Mouse (Mus musculus) spleen, postnatal 4 days (tissue): Measurements from ENCODE around the gene Cyp1a1.

ENCODE experiments used
- DNase-seq, 2 experiments: peaks; one replicate each; pipeline ENCODE4 v3.0.0; 2022; ENCODE audit warnings: low spot score in 2 of 2

Gene Cyp1a1

GRCm38 (mm10) chr9:57687751-57688150, at the start of gene Cyp1a1:
Gene Cyp1a1 (plus strand): TSS chr9:57687928.
- DNase-seq: no peak

GRCm38 (mm10) chr9:57638651-57639459, 48.9 kb upstream of the Cyp1a1 start:
- DNase-seq: peak; percentile 83 to 88

- DNase-seq: peak in 1 of 2 experiments; percentile 68
These were observed 47.9 kb upstream of the Cyp1a1 start for GRCm38 (mm10) chr9:57639661-57640328.

- DNase-seq: peak; percentile 84 to 91
These were observed 47.3 kb upstream of the Cyp1a1 start for GRCm38 (mm10) chr9:57640384-57640783.

- no peak for DNase-seq
These were observed 46.7 kb upstream of the Cyp1a1 start for GRCm38 (mm10) chr9:57641022-57641421.

GRCm38 (mm10) chr9:57641775-57642550, 45.8 kb upstream of the Cyp1a1 start:
- DNase-seq: peak in 1 of 2 experiments; percentile 64

- DNase-seq: peak; percentile 53 to 77
These were observed 44.4 kb upstream of the Cyp1a1 start for GRCm38 (mm10) chr9:57643169-57643855.

GRCm38 (mm10) chr9:57643856-57644180, 43.9 kb upstream of the Cyp1a1 start:
- DNase-seq: peak in 1 of 2 experiments; percentile 63

- DNase-seq: peak in 1 of 2 experiments; percentile 78
These were observed 43.2 kb upstream of the Cyp1a1 start for GRCm38 (mm10) chr9:57644442-57644943.

GRCm38 (mm10) chr9:57644944-57645893, 42.5 kb upstream of the Cyp1a1 start:
- peak; percentile 96 to 99 for DNase-seq

GRCm38 (mm10) chr9:57646551-57647103, 41.1 kb upstream of the Cyp1a1 start:
- DNase-seq: peak in 1 of 2 experiments; percentile 61

- no peak for DNase-seq
These were observed 40.2 kb upstream of the Cyp1a1 start for GRCm38 (mm10) chr9:57647286-57648108.

GRCm38 (mm10) chr9:57650130-57650785, 37.5 kb upstream of the Cyp1a1 start:
- no peak for DNase-seq

GRCm38 (mm10) chr9:57650786-57651311, 36.9 kb upstream of the Cyp1a1 start:
- peak; percentile 52 to 79 for DNase-seq

GRCm38 (mm10) chr9:57652351-57652750, 35.4 kb upstream of the Cyp1a1 start:
- DNase-seq: no peak

- no peak for DNase-seq
These were observed 34.9 kb upstream of the Cyp1a1 start for GRCm38 (mm10) chr9:57652855-57653254.

- no peak for DNase-seq
These were observed 34.4 kb upstream of the Cyp1a1 start, which contains the start of gene Csk for GRCm38 (mm10) chr9:57653283-57653682. Gene Csk (minus strand): TSS chr9:57653631.

GRCm38 (mm10) chr9:57654966-57655365, 32.8 kb upstream of the Cyp1a1 start:
- no peak for DNase-seq
